Mouse (Mus musculus): ENCODE measurements at regions not wholly inside any gene's neighbourhood (a gene's known extent, or its start where the extent isn't known, plus 50 kb on each side); places are given as distances from the start of the nearest gene placed in this dataset.

GRCm38 (mm10) chr6:31771916-31772315, 208.1 kb upstream of the Podxl start:
- H3K4me3 ChIP-seq (ENCODE audit: insufficient read depth, low read length): no peak overlapping the region
- H3K27ac ChIP-seq (ENCODE audit: insufficient read depth, low read depth, low read length): no peak overlapping the region
- no peaks in the 10 kb centered on the region for H3K4me1 ChIP-seq (ENCODE audit: control insufficient read depth, insufficient read depth, low read length)
- TF ChIP-seq CTCF (IDR thresholded peaks at IDR 0.05; ENCODE audit: low read depth, low read length): no peak
- no peak for TF ChIP-seq POLR2A (IDR thresholded peaks at IDR 0.05; ENCODE audit: borderline replicate concordance, low read depth, low read length)

- Histone ChIP-seq H3K4me3 (ENCODE audit: insufficient read depth, low read length) (no peak overlapping the region), H3K27ac (ENCODE audit: insufficient read depth, low read depth, low read length) (no peak overlapping the region), H3K4me1 (ENCODE audit: control insufficient read depth, insufficient read depth, low read length) (no peaks in the 10 kb centered on the region)
- TF ChIP-seq CTCF (IDR thresholded peaks at IDR 0.05; ENCODE audit: low read depth, low read length) (no peak), POLR2A (IDR thresholded peaks at IDR 0.05; ENCODE audit: borderline replicate concordance, low read depth, low read length) (no peak)
Observed at GRCm38 (mm10) chr6:31745589-31745988, 181.8 kb upstream of the Podxl start.

GRCm38 (mm10) chr6:31731391-31731790, 167.6 kb upstream of the Podxl start:
- Histone ChIP-seq H3K4me3 (ENCODE audit: insufficient read depth, low read length) (no peak overlapping the region), H3K27ac (ENCODE audit: insufficient read depth, low read depth, low read length) (no peak overlapping the region), H3K4me1 (ENCODE audit: control insufficient read depth, insufficient read depth, low read length) (no peaks in the 10 kb centered on the region)
- no peak for TF ChIP-seq CTCF (IDR thresholded peaks at IDR 0.05; ENCODE audit: low read depth, low read length)
- TF ChIP-seq POLR2A (IDR thresholded peaks at IDR 0.05; ENCODE audit: borderline replicate concordance, low read depth, low read length): no peak

GRCm38 (mm10) chr6:31719614-31720013, 155.8 kb upstream of the Podxl start:
- H3K27ac ChIP-seq (ENCODE audit: insufficient read depth, low read depth, low read length): no peak overlapping the region
- no peaks in the 10 kb centered on the region for H3K4me1 ChIP-seq (ENCODE audit: control insufficient read depth, insufficient read depth, low read length)
- H3K4me3 ChIP-seq (ENCODE audit: insufficient read depth, low read length): no peak overlapping the region
- TF ChIP-seq POLR2A (IDR thresholded peaks at IDR 0.05; ENCODE audit: borderline replicate concordance, low read depth, low read length) (no peak), CTCF (IDR thresholded peaks at IDR 0.05; ENCODE audit: low read depth, low read length) (no peak)

GRCm38 (mm10) chr6:31718843-31719242, 155.1 kb upstream of the Podxl start:
- Histone ChIP-seq H3K4me3 (ENCODE audit: insufficient read depth, low read length) (no peak overlapping the region), H3K4me1 (ENCODE audit: control insufficient read depth, insufficient read depth, low read length) (no peaks in the 10 kb centered on the region), H3K27ac (ENCODE audit: insufficient read depth, low read depth, low read length) (no peak overlapping the region)
- no peak for TF ChIP-seq CTCF (IDR thresholded peaks at IDR 0.05; ENCODE audit: low read depth, low read length)
- no peak for TF ChIP-seq POLR2A (IDR thresholded peaks at IDR 0.05; ENCODE audit: borderline replicate concordance, low read depth, low read length)

GRCm38 (mm10) chr6:31717531-31717930, 153.8 kb upstream of the Podxl start:
- TF ChIP-seq POLR2A (IDR thresholded peaks at IDR 0.05; ENCODE audit: borderline replicate concordance, low read depth, low read length) (no peak), CTCF (IDR thresholded peaks at IDR 0.05; ENCODE audit: low read depth, low read length) (no peak)
- Histone ChIP-seq H3K27ac (ENCODE audit: insufficient read depth, low read depth, low read length) (no peak overlapping the region), H3K4me1 (ENCODE audit: control insufficient read depth, insufficient read depth, low read length) (no peaks in the 10 kb centered on the region), H3K4me3 (ENCODE audit: insufficient read depth, low read length) (no peak overlapping the region)

- no peaks in the 10 kb centered on the region for H3K4me1 ChIP-seq (ENCODE audit: control insufficient read depth, insufficient read depth, low read length)
- TF ChIP-seq CTCF (IDR thresholded peaks at IDR 0.05; ENCODE audit: low read depth, low read length) (no peak), POLR2A (IDR thresholded peaks at IDR 0.05; ENCODE audit: borderline replicate concordance, low read depth, low read length) (no peak)
- no peak overlapping the region for H3K4me3 ChIP-seq (ENCODE audit: insufficient read depth, low read length)
- no peak overlapping the region for H3K27ac ChIP-seq (ENCODE audit: insufficient read depth, low read depth, low read length)
Observed at GRCm38 (mm10) chr6:31707256-31707655, 143.5 kb upstream of the Podxl start.

GRCm38 (mm10) chr6:31704191-31704590, 140.4 kb upstream of the Podxl start:
- H3K27ac ChIP-seq (ENCODE audit: insufficient read depth, low read depth, low read length): no peak overlapping the region
- TF ChIP-seq CTCF (IDR thresholded peaks at IDR 0.05; ENCODE audit: low read depth, low read length) (no peak), POLR2A (IDR thresholded peaks at IDR 0.05; ENCODE audit: borderline replicate concordance, low read depth, low read length) (no peak)
- H3K4me3 ChIP-seq (ENCODE audit: insufficient read depth, low read length): no peak overlapping the region
- no peaks in the 10 kb centered on the region for H3K4me1 ChIP-seq (ENCODE audit: control insufficient read depth, insufficient read depth, low read length)

- Histone ChIP-seq H3K27ac (ENCODE audit: insufficient read depth, low read depth, low read length) (no peak overlapping the region), H3K4me1 (ENCODE audit: control insufficient read depth, insufficient read depth, low read length) (no peaks in the 10 kb centered on the region), H3K4me3 (ENCODE audit: insufficient read depth, low read length) (no peak overlapping the region)
- TF ChIP-seq POLR2A (IDR thresholded peaks at IDR 0.05; ENCODE audit: borderline replicate concordance, low read depth, low read length): no peak
- no peak for TF ChIP-seq CTCF (IDR thresholded peaks at IDR 0.05; ENCODE audit: low read depth, low read length)
Observed at GRCm38 (mm10) chr6:31702931-31703330, 139.2 kb upstream of the Podxl start.

GRCm38 (mm10) chr6:31695885-31696284, 132.1 kb upstream of the Podxl start:
- TF ChIP-seq POLR2A (IDR thresholded peaks at IDR 0.05; ENCODE audit: borderline replicate concordance, low read depth, low read length) (no peak), CTCF (IDR thresholded peaks at IDR 0.05; ENCODE audit: low read depth, low read length) (no peak)
- no peaks in the 10 kb centered on the region for H3K4me1 ChIP-seq (ENCODE audit: control insufficient read depth, insufficient read depth, low read length)
- H3K4me3 ChIP-seq (ENCODE audit: insufficient read depth, low read length): no peak overlapping the region
- no peak overlapping the region for H3K27ac ChIP-seq (ENCODE audit: insufficient read depth, low read depth, low read length)

- Histone ChIP-seq H3K27ac (ENCODE audit: insufficient read depth, low read depth, low read length) (no peak overlapping the region), H3K4me1 (ENCODE audit: control insufficient read depth, insufficient read depth, low read length) (no peaks in the 10 kb centered on the region), H3K4me3 (ENCODE audit: insufficient read depth, low read length) (no peak overlapping the region)
- TF ChIP-seq POLR2A (IDR thresholded peaks at IDR 0.05; ENCODE audit: borderline replicate concordance, low read depth, low read length) (no peak), CTCF (IDR thresholded peaks at IDR 0.05; ENCODE audit: low read depth, low read length) (no peak)
Observed at GRCm38 (mm10) chr6:31693047-31693446, 129.3 kb upstream of the Podxl start.

All from bone marrow macrophage, adult 2 months (primary cell).